27 mouse cellular contexts compared by ENCODE assay signal in the genomic region with DNA sequence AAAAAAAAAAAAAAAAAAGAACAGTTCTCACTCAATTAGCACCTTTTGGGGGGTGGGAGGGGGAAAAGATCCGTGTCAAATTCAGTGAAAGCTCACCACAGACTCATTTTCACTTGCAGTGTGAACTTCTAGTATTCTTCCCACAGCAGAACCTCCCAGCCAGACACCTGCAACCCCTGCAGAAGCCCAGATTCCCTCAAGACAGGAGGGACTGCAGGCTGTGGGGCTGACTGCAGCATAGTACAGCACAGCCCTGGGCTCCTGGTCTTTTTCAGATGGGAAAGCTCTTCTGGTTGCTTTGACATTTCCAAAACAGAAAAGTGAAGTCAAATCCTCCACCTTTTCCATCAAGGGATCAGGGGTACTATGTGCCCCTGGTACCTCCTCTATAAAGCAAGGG. TPM values are rescaled to one million over a fixed set of nuclear protein-coding genes. Genes with fewer than 3 reads are reported as not detected.
"Had no signal": no experiment of that assay in that cellular context is flagged by ENCODE, and none has a peak within 500 bp of the region (broad histone marks: within the 10 kb centered on the region; RNA-seq: fewer than 3 reads in every experiment).

No protein-coding gene starts in this region.

- DNase-seq: kidney, adult 2 months; kidney, postnatal 25 days; layer of hippocampus, adult 9-11 months; liver; lung, adult 18-20 months; lung, postnatal 14 days; lung, postnatal 4 days; right cerebral cortex, postnatal 25 days; spleen, adult 18-20 months; thymus, postnatal 36 days had no signal

- ATAC-seq: liver, embryonic 12.5 days had no signal

- H3K4me3 ChIP-seq: layer of hippocampus, adult 2 months; limb, embryonic 13.5 days; liver, embryonic 12.5 days; liver, embryonic 15.5 days; lung, embryonic 15.5 days; midbrain, embryonic 12.5 days; neural tube, embryonic 12.5 days; neural tube, embryonic 15.5 days; stomach, embryonic 15.5 days had no signal

- H3K27me3 ChIP-seq: limb, embryonic 13.5 days; liver, embryonic 12.5 days; liver, embryonic 15.5 days; lung, embryonic 15.5 days; midbrain, embryonic 12.5 days; neural tube, embryonic 12.5 days; neural tube, embryonic 15.5 days; stomach, embryonic 15.5 days had no signal

- H3K4me1 ChIP-seq: liver, embryonic 12.5 days; liver, embryonic 15.5 days; lung, embryonic 15.5 days; neural tube, embryonic 12.5 days; neural tube, embryonic 15.5 days; stomach, embryonic 15.5 days had no signal

- H3K9me3 ChIP-seq: limb, embryonic 13.5 days; liver, embryonic 12.5 days; liver, embryonic 15.5 days; lung, embryonic 15.5 days; midbrain, embryonic 12.5 days; neural tube, embryonic 12.5 days; neural tube, embryonic 15.5 days; stomach, embryonic 15.5 days had no signal

- H3K27ac ChIP-seq: kidney, postnatal 0 days; layer of hippocampus, adult 2 months; limb, embryonic 13.5 days; liver, embryonic 12.5 days; liver, embryonic 15.5 days; lung, embryonic 15.5 days; midbrain, embryonic 12.5 days; neural tube, embryonic 12.5 days; neural tube, embryonic 15.5 days; stomach, embryonic 15.5 days had no signal

- H3K4me2 ChIP-seq: limb, embryonic 13.5 days; liver, embryonic 12.5 days; liver, embryonic 15.5 days; lung, embryonic 15.5 days; midbrain, embryonic 12.5 days; neural tube, embryonic 12.5 days; neural tube, embryonic 15.5 days; stomach, embryonic 15.5 days had no signal

- H3K9ac ChIP-seq: limb, embryonic 13.5 days; liver, embryonic 12.5 days; liver, embryonic 15.5 days; lung, embryonic 15.5 days; midbrain, embryonic 12.5 days; neural tube, embryonic 12.5 days; neural tube, embryonic 15.5 days; stomach, embryonic 15.5 days had no signal

- H3K36me3 ChIP-seq: limb, embryonic 13.5 days; liver, embryonic 12.5 days; liver, embryonic 15.5 days; lung, embryonic 15.5 days; midbrain, embryonic 12.5 days; neural tube, embryonic 12.5 days; neural tube, embryonic 15.5 days; stomach, embryonic 15.5 days had no signal

RNA-seq across cellular contexts. Expression of gene Vwa3a, which starts 28.3 kb away (rescaled TPM):
- total RNA-seq: megakaryocyte progenitor cell, adult 5-6 weeks; megakaryocyte-erythroid progenitor cell, adult 5-6 weeks had no signal
- polyA plus RNA-seq: liver, embryonic 12.5 days; liver, embryonic 15.5 days had no signal

RNA-seq across cellular contexts. Expression of gene Gm5737, which starts 44.8 kb away (rescaled TPM):
- total RNA-seq: layer of hippocampus, postnatal 25 days; left cerebral cortex, adult 18-20 months; left cerebral cortex, postnatal 25 days; megakaryocyte progenitor cell, adult 5-6 weeks; megakaryocyte-erythroid progenitor cell, adult 5-6 weeks had no signal
- polyA plus RNA-seq: kidney, adult 2 months; kidney, embryonic 14.5 days; kidney, postnatal 0 days; large intestine, adult 2 months; limb, embryonic 13.5 days; liver, embryonic 12.5 days; liver, embryonic 15.5 days; lung, embryonic 15.5 days; midbrain, embryonic 12.5 days; neural tube, embryonic 12.5 days; neural tube, embryonic 15.5 days; stomach, embryonic 15.5 days had no signal
